Mouse (Mus musculus) liver, adult 2 months (tissue): Measurements from ENCODE around the gene Lsm3.

ENCODE experiments used
- CTCF ChIP-seq: fragments of 200-500 bp; IDR thresholded peaks from 2 replicates; pipeline ENCODE4 v1.5.1; 2011; ENCODE audit warnings: low read depth, low read length, control low read depth
- POLR2A ChIP-seq: fragments of 200-500 bp; IDR thresholded peaks from 2 replicates; pipeline ENCODE4 v1.6.1; 2011; ENCODE audit warnings: low read length, control low read depth; ENCODE audit not compliant: insufficient read depth; ENCODE audit errors: extremely low read depth

GRCm38 (mm10) chr6:91549621-91550020 lies 33.9 kb downstream of the Lsm3 start:
- TF ChIP-seq CTCF (no peak), POLR2A (no peak)
